Mouse (Mus musculus) kidney, embryonic 14.5 days (tissue): ENCODE measurements around the gene Gm10197. TPM values are rescaled to one million over a fixed set of nuclear protein-coding genes. Genes with fewer than 3 reads are reported as not detected.

Experiments
- ATAC-seq: fragments of 200-750 bp; cut with Nextera tagmentation; 2 replicates; pipeline ENCODE4 v1.8.0; 2017; ENCODE audit warnings: moderate number of reproducible peaks, mild to moderate bottlenecking, moderate TSS enrichment, moderate library complexity; ENCODE audit not compliant: low FRiP score, low TSS enrichment
- H3K27ac ChIP-seq: fragments of 300-500 bp; sonication (generic); 2 replicates; pipeline ENCODE4 v1.5.1; 2014; ENCODE audit warnings: low read depth, mild to moderate bottlenecking, low read length, moderate library complexity, mixed read lengths
- H3K27me3 ChIP-seq: fragments of 300-500 bp; sonication (generic); 2 replicates; pipeline ENCODE4 v1.6.1; 2014; ENCODE audit warnings: mild to moderate bottlenecking, low read length; ENCODE audit not compliant: control insufficient read depth, insufficient read depth
- H3K36me3 ChIP-seq: fragments of 300-500 bp; sonication (generic); 2 replicates; pipeline ENCODE4 v1.6.1; 2014; ENCODE audit warnings: low read length, mixed read lengths; ENCODE audit not compliant: control insufficient read depth, insufficient read depth
- H3K4me1 ChIP-seq: fragments of 300-500 bp; sonication (generic); 2 replicates; pipeline ENCODE4 v1.6.1; 2014; ENCODE audit warnings: low read length, mixed read lengths; ENCODE audit not compliant: control insufficient read depth, insufficient read depth
- H3K4me2 ChIP-seq: fragments of 300-500 bp; sonication (generic); replicated peaks from 2 replicates; pipeline ENCODE4 v1.6.1; 2014; ENCODE audit warnings: low read depth, mild to moderate bottlenecking, low read length
- H3K4me3 ChIP-seq: fragments of 300-500 bp; sonication (generic); 2 replicates; pipeline ENCODE4 v1.5.1; 2014; ENCODE audit warnings: mild to moderate bottlenecking, low read length
- H3K9ac ChIP-seq: fragments of 300-500 bp; sonication (generic); 2 replicates; pipeline ENCODE4 v1.6.1; 2014; ENCODE audit warnings: low read depth, mild to moderate bottlenecking, low read length, moderate library complexity
- H3K9me3 ChIP-seq: fragments of 300-500 bp; sonication (generic); 2 replicates; pipeline ENCODE4 v1.6.1; 2016; ENCODE audit warnings: low read length; ENCODE audit not compliant: control insufficient read depth
- WGBS: fragments of 180-500 bp; shearing (Covaris S2); extraction: QIAGEN DNeasy Blood & Tissue Kit; methylation state at CpG from one replicate; pipeline ENCODE4 v1.1.7; 2014; 5-methylcytosine and 5-hydroxymethylcytosine counted together
- polyA plus RNA-seq: library from polyadenylated mRNA; unstranded; fragments of >200 nt; fragmentation: Nextera tagmentation; extraction: Ambion mirVana; gene quantifications from 2 replicates; pipeline ENCODE4 v1.2.1, GENCODE M21; 2014

The Gm10197 gene
- 2.0 and 3.2 TPM in 2 replicates for polyA plus RNA-seq

DNA sequence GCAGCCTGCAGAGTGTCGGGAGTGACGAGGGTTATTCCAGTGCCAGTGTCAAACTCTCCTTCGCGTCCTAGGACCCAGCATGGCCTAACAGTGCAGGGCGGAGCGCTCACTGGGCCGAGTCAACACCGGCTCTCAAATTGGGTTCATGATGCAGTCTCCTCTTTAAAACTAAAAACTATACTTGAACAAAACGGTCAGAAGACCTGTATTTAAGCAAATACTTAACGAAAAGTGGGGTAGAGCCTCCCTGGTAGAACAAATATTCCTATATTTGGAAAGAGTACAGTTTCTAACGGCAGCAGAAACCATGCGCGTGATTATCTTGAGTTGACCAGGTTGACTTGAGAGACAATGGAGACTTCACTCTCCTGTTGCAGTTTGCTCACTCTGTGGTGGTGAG is at the start of gene Gm10197:
Gene Gm10197, minus strand, starts transcription at position 101 of the 400 bp plus-strand sequence.
- ATAC-seq, result no peak
- Histone ChIP-seq H3K27me3 (no peaks in the 10 kb centered on the region), H3K27ac (no peak within 1 kb of the TSS), H3K4me2 (no peak within 1 kb of the TSS), H3K9ac (no peak within 1 kb of the TSS), H3K9me3 (no peaks in the 10 kb centered on the region), H3K4me3 (no peak within 1 kb of the TSS), H3K36me3 (peaks cover 19% of the 10 kb centered on the region; the same call in 1 of the 2 replicates), H3K4me1 (no peaks in the 10 kb centered on the region; the same call in 1 of the 2 replicates)
- WGBS, result 87% methylated on average over 13 of the region's 13 CpGs

DNA sequence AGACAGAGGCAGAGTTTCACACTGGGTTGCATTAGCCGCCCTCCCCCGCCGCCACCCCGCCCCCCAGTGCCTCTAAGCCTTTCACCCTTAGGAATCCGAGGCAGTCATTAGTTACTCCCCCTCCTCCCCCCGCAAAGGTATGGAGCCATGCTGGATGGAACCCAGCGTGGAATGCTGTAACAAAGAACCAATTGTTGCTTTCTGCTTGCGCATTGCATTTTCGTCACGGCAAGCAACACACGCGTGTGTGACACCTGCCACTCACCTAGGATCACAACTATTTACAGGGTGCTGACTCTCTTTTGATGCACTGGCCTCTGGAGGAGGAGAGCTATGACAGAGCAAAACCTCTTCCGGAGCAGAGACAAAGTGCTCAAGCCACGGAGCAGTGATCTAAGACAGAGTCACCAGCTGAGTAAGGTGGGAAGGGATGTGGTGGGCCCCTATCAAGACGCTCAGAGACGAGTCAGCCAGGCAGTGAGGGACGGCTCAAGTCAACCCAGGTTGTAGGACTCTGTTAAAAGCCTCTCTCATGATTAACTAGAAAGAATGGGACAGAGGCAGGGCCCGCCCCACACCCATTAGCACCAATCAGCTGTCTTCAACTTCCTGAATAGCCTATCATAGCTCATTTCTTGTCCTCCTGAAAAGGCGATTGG is 49.5 kb upstream of the Gm10197 start:
- no peaks in the 10 kb centered on the region for H3K9me3 ChIP-seq
- peak overlapping the region; percentile 55 for H3K4me2 ChIP-seq
- 1% methylated on average over 19 of the region's 19 CpGs for WGBS
- no peaks in the 10 kb centered on the region for H3K36me3 ChIP-seq
- peak overlapping the region; percentile 34 for H3K4me3 ChIP-seq
- peak; percentile 94 for ATAC-seq
- peak overlapping the region; percentile 85 for H3K27ac ChIP-seq
- no peaks in the 10 kb centered on the region; the same call in none of the 2 replicates for H3K27me3 ChIP-seq
- peaks cover 19% of the 10 kb centered on the region for H3K4me1 ChIP-seq
- peak overlapping the region; percentile 42; the same call in 1 of the 2 replicates for H3K9ac ChIP-seq

DNA sequence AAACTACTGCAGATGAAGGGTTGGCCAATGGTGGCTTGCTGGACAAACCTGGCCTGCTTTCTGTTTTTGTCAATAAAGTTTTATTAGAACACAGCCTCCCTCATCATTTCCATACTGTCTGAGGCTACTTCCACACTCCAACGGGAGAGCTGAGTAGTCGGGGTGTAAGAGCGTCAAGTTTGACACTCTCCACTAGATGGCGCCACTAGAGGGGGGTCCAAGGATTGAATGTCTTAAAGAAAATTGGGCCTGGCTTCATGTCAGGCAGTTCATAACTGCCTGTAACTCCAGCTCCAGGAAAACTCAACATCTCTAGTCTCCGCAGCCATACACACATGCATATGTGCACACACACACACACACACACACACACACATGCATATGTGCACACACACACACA is 48.3 kb upstream of the Gm10197 start:
- Histone ChIP-seq H3K36me3 (no peaks in the 10 kb centered on the region), H3K27me3 (no peaks in the 10 kb centered on the region; the same call in none of the 2 replicates), H3K4me1 (peaks cover 17% of the 10 kb centered on the region), H3K9ac (no peak overlapping the region), H3K4me3 (no peak overlapping the region), H3K9me3 (no peaks in the 10 kb centered on the region), H3K4me2 (no peak overlapping the region), H3K27ac (no peak overlapping the region)
- WGBS, result 50% methylated on average over 5 of the region's 5 CpGs
- no peak for ATAC-seq

DNA sequence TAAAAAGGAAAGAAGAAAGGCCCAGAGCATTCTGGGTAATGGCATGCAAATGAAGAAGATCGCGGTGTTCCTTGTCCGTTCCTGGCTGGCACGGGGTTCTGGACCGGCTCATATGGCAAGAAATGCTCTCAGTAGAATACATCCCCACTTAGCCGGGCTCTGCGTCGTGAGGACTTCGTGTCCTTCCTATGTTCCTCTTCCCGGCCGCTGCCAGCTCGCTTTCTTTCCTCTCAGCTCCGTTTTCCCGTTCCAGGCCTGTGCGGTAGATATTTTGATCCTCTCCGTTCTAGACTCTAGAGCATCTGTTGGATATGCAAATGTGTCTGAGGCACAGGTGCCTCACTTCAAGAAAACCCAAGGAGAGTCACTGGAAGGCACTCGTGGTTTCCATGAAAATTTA is 43.6 kb upstream of the Gm10197 start:
- no peak overlapping the region for H3K27ac ChIP-seq
- WGBS, result 84% methylated on average over 17 of the region's 17 CpGs
- no peak overlapping the region for H3K4me3 ChIP-seq
- no peak overlapping the region for H3K4me2 ChIP-seq
- H3K36me3 ChIP-seq, result no peaks in the 10 kb centered on the region
- no peaks in the 10 kb centered on the region for H3K9me3 ChIP-seq
- H3K4me1 ChIP-seq, result peaks cover 23% of the 10 kb centered on the region
- no peak for ATAC-seq
- no peaks in the 10 kb centered on the region; the same call in 1 of the 2 replicates for H3K27me3 ChIP-seq
- no peak overlapping the region for H3K9ac ChIP-seq

DNA sequence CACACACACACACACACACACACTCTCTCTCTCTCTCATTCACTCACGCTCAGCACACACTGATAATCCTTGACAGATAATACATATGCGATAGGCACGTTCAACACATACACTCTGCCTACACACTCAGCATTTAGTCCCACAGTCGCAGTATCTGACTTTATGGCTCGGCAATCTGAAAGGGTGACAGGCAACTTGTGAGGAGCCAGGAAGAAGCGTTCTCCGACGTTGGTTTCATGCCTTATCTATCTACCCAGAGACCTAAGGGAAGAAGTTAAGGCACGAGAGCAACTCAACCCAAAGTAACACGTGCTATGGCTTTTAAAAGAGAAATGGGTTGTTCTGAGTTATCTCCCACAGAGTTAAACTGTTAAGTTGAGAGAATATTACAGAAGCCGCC is 43.1 kb upstream of the Gm10197 start:
- H3K27me3 ChIP-seq, result no peaks in the 10 kb centered on the region; the same call in 1 of the 2 replicates
- H3K9me3 ChIP-seq, result no peaks in the 10 kb centered on the region
- peaks cover 28% of the 10 kb centered on the region for H3K4me1 ChIP-seq
- H3K9ac ChIP-seq, result no peak overlapping the region
- no peaks in the 10 kb centered on the region for H3K36me3 ChIP-seq
- WGBS, result 79% methylated on average over 11 of the region's 11 CpGs
- no peak overlapping the region for H3K4me3 ChIP-seq
- no peak overlapping the region for H3K4me2 ChIP-seq
- no peak overlapping the region for H3K27ac ChIP-seq
- no peak for ATAC-seq

DNA sequence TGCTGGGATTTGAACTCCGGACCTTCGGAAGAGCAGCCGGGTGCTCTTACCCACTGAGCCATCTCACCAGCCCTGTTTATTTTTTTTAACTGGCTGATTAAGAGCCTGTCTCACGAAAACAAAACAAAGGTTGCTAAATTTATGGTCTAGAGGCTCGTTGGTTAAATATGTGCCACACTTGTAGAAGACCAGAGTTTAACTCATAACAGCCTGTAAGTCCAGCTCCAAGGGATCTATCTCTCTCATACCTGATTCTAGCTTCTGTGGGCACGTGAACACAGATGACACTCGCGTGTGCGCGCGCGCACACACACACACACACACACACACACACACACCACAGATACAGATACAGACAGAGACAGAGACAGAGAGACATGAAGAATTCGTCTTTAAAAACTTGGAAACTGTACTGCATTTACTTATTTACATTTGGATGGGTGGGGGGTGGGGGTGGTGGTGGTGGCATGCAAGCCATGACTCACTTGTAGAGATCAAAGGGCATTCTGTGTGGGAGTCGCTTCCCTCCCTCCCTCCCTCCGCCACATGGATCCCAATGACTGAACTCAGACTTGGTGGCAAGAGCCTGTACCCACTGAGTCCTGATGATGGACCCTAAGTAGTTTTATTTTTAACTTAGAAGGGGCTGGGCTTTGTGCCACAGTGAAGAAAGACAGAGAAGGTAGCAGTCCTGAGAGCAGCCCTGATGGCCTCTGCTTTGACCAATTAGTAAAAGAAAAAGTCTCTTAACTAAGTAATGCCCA is 42.2 kb upstream of the Gm10197 start:
- no peak; the same call in 1 of the 2 replicates for ATAC-seq
- Histone ChIP-seq H3K27me3 (no peaks in the 10 kb centered on the region; the same call in 1 of the 2 replicates), H3K36me3 (no peaks in the 10 kb centered on the region), H3K27ac (no peak overlapping the region; the same call in 1 of the 2 replicates), H3K9me3 (no peaks in the 10 kb centered on the region), H3K4me3 (no peak overlapping the region), H3K9ac (no peak overlapping the region), H3K4me1 (peaks cover 29% of the 10 kb centered on the region), H3K4me2 (no peak overlapping the region)
- WGBS, result 51% methylated on average over 15 of the region's 15 CpGs

DNA sequence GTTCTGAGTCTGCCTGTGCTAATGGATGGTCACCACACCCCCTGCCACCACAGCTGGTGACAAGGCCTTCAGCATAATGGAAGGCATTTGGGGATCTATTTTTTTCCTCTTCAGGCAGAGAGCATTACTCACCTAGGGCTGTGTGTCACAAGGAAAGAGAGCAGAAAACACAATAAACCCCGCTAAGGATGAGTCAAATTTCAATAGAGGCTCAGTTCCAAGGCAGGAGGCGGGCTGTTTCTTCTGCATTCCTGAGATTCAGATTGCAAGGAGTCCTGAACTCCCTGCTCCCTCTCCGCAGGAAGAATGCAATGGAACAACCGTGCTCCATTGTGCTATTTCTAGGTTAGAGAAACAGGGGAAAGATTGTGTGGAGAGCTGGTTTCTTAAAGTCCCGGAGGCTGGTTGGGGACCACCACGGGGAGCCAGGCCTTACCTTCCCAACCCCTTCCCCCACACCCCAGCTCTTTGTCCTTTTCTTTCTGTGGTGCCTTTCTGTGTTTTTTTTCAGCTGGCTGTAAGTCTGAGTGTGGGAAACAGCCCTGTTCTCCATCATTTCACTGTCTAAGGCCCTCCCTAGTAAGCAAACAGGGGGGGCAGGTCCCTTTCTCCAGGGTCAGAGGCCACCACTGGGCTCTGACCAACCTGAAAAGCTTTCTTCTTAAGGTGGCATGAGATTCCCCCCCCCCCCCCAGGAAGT is 40.7 kb upstream of the Gm10197 start:
- Histone ChIP-seq H3K27me3 (no peaks in the 10 kb centered on the region), H3K9ac (no peak overlapping the region), H3K4me2 (no peak overlapping the region; the same call in 1 of the 2 replicates), H3K27ac (peak overlapping the region; percentile 83), H3K4me3 (no peak overlapping the region), H3K4me1 (peaks cover 29% of the 10 kb centered on the region), H3K36me3 (no peaks in the 10 kb centered on the region), H3K9me3 (no peaks in the 10 kb centered on the region)
- ATAC-seq, result peak; percentile 32; the same call in 1 of the 2 replicates
- 8% methylated on average over 6 of the region's 6 CpGs for WGBS

DNA sequence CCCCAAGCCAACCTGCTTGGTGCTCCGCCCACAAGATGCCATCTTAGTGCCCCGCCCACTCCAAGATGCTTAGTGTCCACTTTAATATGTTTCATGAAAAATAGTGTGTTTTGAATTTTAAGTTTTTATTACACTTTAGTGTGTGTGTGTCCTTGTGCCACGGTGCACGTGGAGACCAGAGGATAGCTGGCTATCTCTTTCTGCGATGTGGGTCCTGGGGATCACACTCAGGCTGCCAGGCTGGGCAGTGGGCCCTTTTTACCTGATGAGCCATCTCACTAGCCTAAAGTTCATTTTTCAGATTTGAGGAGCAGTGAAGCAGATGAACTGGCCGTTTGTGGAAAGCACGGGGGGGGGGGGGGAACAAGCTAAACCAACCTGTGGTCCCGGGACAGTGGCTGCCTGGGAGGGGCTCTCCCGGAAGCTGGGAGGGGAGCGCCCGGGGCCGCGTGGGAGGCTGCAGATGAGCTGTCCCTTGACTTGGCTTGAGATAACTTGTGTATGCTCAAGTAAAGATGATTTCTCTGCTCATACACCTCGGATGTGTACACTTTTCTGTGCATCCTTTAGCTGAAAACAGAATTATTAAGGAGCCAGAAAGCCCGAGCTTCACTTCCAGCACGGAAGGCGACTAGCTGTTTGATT is 38.2 kb upstream of the Gm10197 start:
- H3K36me3 ChIP-seq, result no peaks in the 10 kb centered on the region
- 38% methylated on average over 17 of the region's 17 CpGs for WGBS
- H3K27me3 ChIP-seq, result no peaks in the 10 kb centered on the region
- 0 out of 2 replicates have a peak, but pooled peaks cover 2% of the 10 kb centered on the region for H3K9me3 ChIP-seq
- H3K4me1 ChIP-seq, result peaks cover 29% of the 10 kb centered on the region
- no peak for ATAC-seq
- 0 out of 2 replicates have a peak overlapping the region, but pooled peaks have one; percentile 8 for H3K4me2 ChIP-seq
- no peak overlapping the region for H3K9ac ChIP-seq
- H3K4me3 ChIP-seq, result no peak overlapping the region
- no peak overlapping the region for H3K27ac ChIP-seq
